Mouse (Mus musculus) forebrain, embryonic 16.5 days (tissue): ENCODE results near the gene Thop1. TPM values are rescaled to one million over a fixed set of nuclear protein-coding genes. Genes with fewer than 3 reads are reported as not detected.

Experiments
- ATAC-seq: fragments of 200-750 bp; cut with Nextera tagmentation; 2 replicates; pipeline ENCODE4 v1.8.0; 2017; ENCODE audit warnings: mild to moderate bottlenecking, moderate library complexity
- H3K27ac ChIP-seq: fragments of 300-500 bp; sonication (generic); 2 replicates; pipeline ENCODE4 v1.5.1; 2014; ENCODE audit warnings: low read length, control low read depth
- H3K27me3 ChIP-seq: fragments of 300-500 bp; sonication (generic); replicated peaks from 2 replicates; pipeline ENCODE4 v1.6.1; 2014; ENCODE audit warnings: low read length; ENCODE audit not compliant: control insufficient read depth, insufficient read depth
- H3K36me3 ChIP-seq: fragments of 300-500 bp; sonication (generic); 2 replicates; pipeline ENCODE4 v1.6.1; 2014; ENCODE audit not compliant: control insufficient read depth, insufficient read depth
- H3K4me1 ChIP-seq: fragments of 300-500 bp; sonication (generic); replicated peaks from 2 replicates; pipeline ENCODE4 v1.6.1; 2014; ENCODE audit warnings: low read length; ENCODE audit not compliant: control insufficient read depth, insufficient read depth
- H3K4me2 ChIP-seq: fragments of 300-500 bp; sonication (generic); 2 replicates; pipeline ENCODE4 v1.6.1; 2014; ENCODE audit warnings: mild to moderate bottlenecking, low read length, control low read depth
- H3K4me3 ChIP-seq: fragments of 300-500 bp; sonication (generic); replicated peaks from 2 replicates; pipeline ENCODE4 v1.5.1; 2014; ENCODE audit warnings: mild to moderate bottlenecking, low read length, control low read depth
- H3K9ac ChIP-seq: fragments of 300-500 bp; sonication (generic); replicated peaks from 2 replicates; pipeline ENCODE4 v1.6.1; 2014; ENCODE audit warnings: low read depth, low read length, control low read depth
- H3K9me3 ChIP-seq: fragments of 300-500 bp; sonication (generic); 2 replicates; pipeline ENCODE4 v1.6.1; 2016; ENCODE audit warnings: low read length; ENCODE audit not compliant: control insufficient read depth
- WGBS: fragments of 180-500 bp; shearing (Covaris S2); extraction: QIAGEN DNeasy Blood & Tissue Kit; methylation state at CpG from one replicate; pipeline ENCODE4 v1.1.7; 2014; 5-methylcytosine and 5-hydroxymethylcytosine counted together
- polyA plus RNA-seq: library from polyadenylated mRNA; unstranded; fragments of >200 nt; fragmentation: Nextera tagmentation; extraction: Ambion mirVana; gene quantifications from 2 replicates; pipeline ENCODE4 v1.2.1, GENCODE M21; 2015

The Thop1 gene
- polyA plus RNA-seq, 1 experiment from 2014 or later, result 69.4 TPM

DNA sequence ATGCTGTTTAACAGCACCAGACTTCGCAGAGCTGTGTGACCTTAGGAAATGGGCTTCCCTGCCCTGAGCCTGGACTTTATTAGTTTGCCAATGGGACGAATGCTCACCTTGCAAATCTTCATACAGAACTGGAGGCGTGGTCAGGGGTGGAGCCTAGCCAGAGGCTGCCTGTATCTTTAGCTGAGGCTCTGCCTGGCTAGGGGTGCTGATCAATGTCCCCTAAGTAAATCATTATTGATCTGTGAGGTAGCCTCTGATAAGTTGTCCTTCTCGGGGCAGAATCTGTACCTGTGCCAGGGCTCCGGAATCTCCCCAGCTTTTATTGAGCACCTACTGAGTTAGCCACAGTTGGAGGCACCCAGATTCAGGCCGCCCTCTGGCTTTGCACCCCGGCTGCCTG, 20.8 kb downstream of the Thop1 start:
- Histone ChIP-seq H3K9me3 (no peaks in the 10 kb centered on the region), H3K27ac (no peak overlapping the region), H3K27me3 (no peaks in the 10 kb centered on the region), H3K36me3 (no peaks in the 10 kb centered on the region), H3K4me1 (peaks cover 7% of the 10 kb centered on the region), H3K9ac (no peak overlapping the region), H3K4me3 (no peak overlapping the region), H3K4me2 (no peak overlapping the region)
- no peak for ATAC-seq
- WGBS, result 74% methylated on average over 7 of the region's 7 CpGs

DNA sequence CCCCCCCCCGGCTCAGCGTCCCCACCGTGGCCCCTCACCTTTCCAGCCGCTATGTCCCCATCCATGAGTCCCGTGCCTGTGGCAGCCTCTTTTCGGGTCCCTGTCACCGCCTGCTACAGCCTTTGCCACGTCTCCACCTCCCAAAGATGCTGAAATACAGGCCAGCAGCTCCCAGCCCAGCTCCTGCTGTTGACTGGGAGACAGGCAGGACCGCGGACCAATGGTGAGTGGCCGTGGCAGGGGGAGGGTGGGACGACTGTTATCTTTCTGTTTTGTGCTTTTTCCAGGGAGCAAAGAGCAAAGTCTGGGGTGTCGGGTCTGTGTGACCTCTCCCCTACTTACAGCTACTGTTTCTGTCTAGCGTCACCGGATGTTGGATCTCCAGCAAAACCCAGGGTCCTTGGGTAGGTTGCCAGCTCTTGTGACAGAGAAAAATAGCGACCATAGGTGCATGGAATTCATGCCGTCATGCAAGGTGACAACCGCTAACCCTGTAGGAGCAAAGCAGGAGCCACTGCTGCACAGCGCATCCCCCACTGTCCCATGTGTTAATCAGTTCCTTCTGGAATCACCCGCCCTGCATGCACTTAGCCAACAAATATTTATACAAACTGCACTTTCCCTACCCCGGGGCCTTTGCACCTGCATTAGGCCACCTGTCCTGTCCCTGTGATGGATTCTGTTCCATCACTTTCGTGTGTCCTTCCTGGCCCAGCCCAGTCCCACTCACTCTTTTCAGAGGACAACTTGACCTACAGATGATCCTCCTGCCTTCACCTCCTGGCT, 22.8 kb downstream of the Thop1 start:
- Histone ChIP-seq H3K4me2 (no peak overlapping the region), H3K27ac (no peak overlapping the region), H3K9me3 (no peaks in the 10 kb centered on the region), H3K4me1 (peaks cover 7% of the 10 kb centered on the region), H3K9ac (no peak overlapping the region), H3K4me3 (no peak overlapping the region), H3K27me3 (no peaks in the 10 kb centered on the region), H3K36me3 (no peaks in the 10 kb centered on the region)
- ATAC-seq, result no peak
- WGBS, result 61% methylated on average over 22 of the region's 22 CpGs

DNA sequence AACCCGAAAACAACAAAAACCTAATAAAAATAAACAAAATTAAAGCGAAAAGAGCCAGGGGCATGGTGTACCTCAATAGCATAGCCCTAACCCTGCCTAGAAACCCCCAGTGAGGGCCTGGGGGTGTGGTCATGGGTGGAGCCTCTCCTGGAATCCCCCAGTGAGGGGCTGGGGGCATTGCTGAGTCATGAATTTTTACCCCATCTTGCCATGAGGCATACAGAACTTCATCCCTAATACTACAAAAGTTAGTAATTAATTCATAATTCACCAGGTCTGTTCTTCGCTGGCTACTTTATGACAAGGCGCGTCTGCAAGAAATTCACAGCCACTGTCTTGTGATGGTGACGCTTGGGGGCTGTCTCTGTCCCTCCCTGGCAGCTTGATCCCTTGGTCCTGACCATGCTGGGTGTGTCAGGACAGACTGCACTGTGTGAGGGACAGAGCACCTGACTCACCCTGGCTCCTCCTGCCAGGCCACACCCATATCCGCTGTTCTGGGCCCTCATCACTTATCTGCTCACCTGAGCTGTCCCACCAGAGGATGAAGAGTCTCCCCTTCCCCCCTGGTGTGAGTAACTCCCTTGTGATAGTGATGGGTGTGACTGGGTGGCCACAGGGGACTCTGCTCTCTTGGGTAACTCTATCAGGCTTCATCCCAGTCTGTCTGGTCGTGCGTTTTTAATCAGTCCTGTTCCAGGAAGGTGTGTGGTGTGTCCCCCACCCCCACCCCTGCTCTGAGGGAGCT, 25.3 kb downstream of the Thop1 start:
- Histone ChIP-seq H3K9ac (no peak overlapping the region), H3K4me1 (no peaks in the 10 kb centered on the region), H3K4me3 (no peak overlapping the region), H3K36me3 (no peaks in the 10 kb centered on the region), H3K4me2 (no peak overlapping the region), H3K9me3 (no peaks in the 10 kb centered on the region), H3K27ac (no peak overlapping the region), H3K27me3 (no peaks in the 10 kb centered on the region)
- 59% methylated on average over 9 of the region's 9 CpGs for WGBS
- no peak for ATAC-seq

- peak within 1 kb of the TSS; percentile 88 for H3K9ac ChIP-seq
- peak; percentile 97 for ATAC-seq
- H3K36me3 ChIP-seq, result peaks cover 15% of the 10 kb centered on the region
- H3K4me3 ChIP-seq, result peak within 1 kb of the TSS; percentile 87
- peaks cover 21% of the 10 kb centered on the region for H3K4me1 ChIP-seq
- H3K9me3 ChIP-seq, result no peaks in the 10 kb centered on the region
- no peaks in the 10 kb centered on the region for H3K27me3 ChIP-seq
- H3K27ac ChIP-seq, result peak within 1 kb of the TSS; percentile 98
- under 1% methylated on average over 55 of the region's 56 CpGs for whole genome bisulfite sequencing
- H3K4me2 ChIP-seq, result peak within 1 kb of the TSS; percentile 80
Measured at GRCm38 (mm10) chr10:81105565-81106112, 35.8 kb downstream of the Thop1 start, which contains the start of gene Map2k2. Map2k2 (plus strand) TSS chr10:81105915.

DNA sequence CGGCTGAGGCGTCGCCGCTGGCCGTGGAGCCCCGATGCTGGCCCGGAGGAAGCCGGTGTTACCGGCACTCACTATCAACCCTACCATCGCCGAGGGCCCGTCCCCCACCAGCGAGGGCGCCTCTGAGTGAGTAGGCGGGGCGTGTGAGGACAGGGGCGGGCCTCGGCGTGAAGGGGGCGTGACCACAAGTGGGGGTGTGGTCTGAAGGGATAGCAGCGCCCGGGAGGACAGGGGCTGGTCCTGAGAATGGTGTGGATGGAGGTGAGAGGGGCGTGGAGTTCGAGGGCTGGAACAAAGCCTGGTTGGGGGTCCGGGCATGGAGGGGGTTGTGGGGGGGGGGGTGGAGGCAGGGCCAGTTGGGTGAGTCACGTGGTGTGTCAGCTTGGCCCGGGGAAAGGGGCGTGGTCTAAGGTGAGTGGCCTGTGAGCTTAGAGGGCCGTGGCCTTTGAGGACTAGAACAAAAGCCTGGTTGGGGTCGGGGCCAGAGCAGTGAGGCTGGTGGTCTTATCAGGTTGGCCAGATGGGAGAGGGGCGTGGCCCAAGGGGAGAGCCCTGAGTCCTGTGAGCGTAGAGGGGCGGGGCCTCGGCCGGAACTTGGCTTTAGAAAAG, 36.4 kb downstream of the Thop1 start:
- Histone ChIP-seq H3K9ac (peak overlapping the region; percentile 88), H3K27me3 (no peaks in the 10 kb centered on the region)

GRCm38 (mm10) chr10:81112946-81113345, 43.1 kb downstream of the Thop1 start:
- H3K9me3 ChIP-seq, result no peaks in the 10 kb centered on the region
- H3K4me1 ChIP-seq, result no peaks in the 10 kb centered on the region
- no peak overlapping the region for H3K27ac ChIP-seq
- no peak overlapping the region for H3K4me3 ChIP-seq
- 95% methylated on average over 6 of the region's 6 CpGs for WGBS
- H3K27me3 ChIP-seq, result no peaks in the 10 kb centered on the region
- no peak overlapping the region for H3K4me2 ChIP-seq
- peaks cover 37% of the 10 kb centered on the region for H3K36me3 ChIP-seq
- H3K9ac ChIP-seq, result no peak overlapping the region
- ATAC-seq, result no peak

More for the DNA sequence above, 36.4 kb downstream of the Thop1 start:
- Histone ChIP-seq H3K9me3 (no peaks in the 10 kb centered on the region), H3K27ac (peak overlapping the region; percentile 98), H3K4me3 (peak overlapping the region; percentile 87), H3K4me1 (peaks cover 21% of the 10 kb centered on the region), H3K4me2 (peak overlapping the region; percentile 80), H3K36me3 (peaks cover 18% of the 10 kb centered on the region)
- under 1% methylated on average over 35 of the region's 35 CpGs for WGBS
- ATAC-seq, result peak; percentile 86

- no peak overlapping the region for H3K9ac ChIP-seq
- peaks cover 49% of the 10 kb centered on the region for H3K36me3 ChIP-seq
- H3K4me3 ChIP-seq, result no peak overlapping the region
- H3K9me3 ChIP-seq, result no peaks in the 10 kb centered on the region
- WGBS, result 97% methylated on average over 10 of the region's 10 CpGs
- no peak for ATAC-seq
- no peak overlapping the region for H3K4me2 ChIP-seq
- no peaks in the 10 kb centered on the region for H3K27me3 ChIP-seq
- no peaks in the 10 kb centered on the region for H3K4me1 ChIP-seq
- no peak overlapping the region for H3K27ac ChIP-seq
Measured at GRCm38 (mm10) chr10:81119625-81120024, 49.8 kb downstream of the Thop1 start.

DNA sequence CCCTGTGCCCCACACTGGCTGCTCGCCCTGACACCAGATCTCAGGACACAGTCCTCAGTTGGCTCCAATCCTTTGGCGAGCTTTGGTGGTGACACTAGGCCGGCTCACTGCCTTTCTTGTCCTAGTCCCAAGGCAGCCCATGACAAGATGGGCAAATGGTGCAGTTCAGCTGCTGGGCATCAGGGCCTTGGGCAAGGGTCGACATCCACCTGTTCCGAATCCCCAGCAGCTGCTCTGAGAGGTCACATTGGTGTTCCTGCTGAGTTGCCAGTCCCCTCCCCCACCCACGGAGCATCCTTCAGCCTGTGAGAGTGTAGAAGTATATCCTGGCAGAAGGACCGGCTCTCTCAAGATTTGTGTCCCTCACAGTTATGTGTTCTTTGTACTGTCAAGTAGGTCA, 50.8 kb downstream of the Thop1 start:
- Histone ChIP-seq H3K27ac (no peak overlapping the region), H3K4me1 (no peaks in the 10 kb centered on the region), H3K4me2 (no peak overlapping the region), H3K27me3 (no peaks in the 10 kb centered on the region), H3K4me3 (no peak overlapping the region), H3K36me3 (peaks cover 42% of the 10 kb centered on the region), H3K9ac (no peak overlapping the region), H3K9me3 (no peaks in the 10 kb centered on the region)
- WGBS, result 88% methylated on average over 7 of the region's 7 CpGs
- no peak for ATAC-seq

DNA sequence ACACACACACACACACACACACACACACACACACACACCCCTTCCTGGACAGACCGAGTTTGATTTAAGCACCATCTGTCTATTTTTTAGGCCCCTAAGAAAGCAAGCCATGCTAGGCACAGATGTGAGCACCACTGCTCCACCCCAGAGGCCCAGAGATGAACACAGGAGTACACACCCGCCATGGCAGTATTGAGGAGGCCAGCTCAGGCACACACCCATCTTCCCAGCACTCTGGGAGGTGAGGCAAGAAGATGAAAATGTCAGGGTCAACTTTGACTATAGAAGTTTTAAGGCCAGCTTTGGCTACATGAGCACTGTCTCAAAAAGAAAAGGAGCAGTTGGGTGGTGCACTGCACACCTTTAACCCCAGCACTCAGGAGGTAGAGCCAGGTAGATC, 53.1 kb downstream of the Thop1 start:
- WGBS, result 84% methylated on average over 2 of the region's 2 CpGs
- Histone ChIP-seq H3K4me3 (no peak overlapping the region), H3K9ac (no peak overlapping the region), H3K9me3 (no peaks in the 10 kb centered on the region), H3K4me1 (no peaks in the 10 kb centered on the region), H3K27ac (no peak overlapping the region), H3K36me3 (peaks cover 42% of the 10 kb centered on the region), H3K27me3 (0 out of 2 replicates have a peak, but pooled peaks cover under 1% of the 10 kb centered on the region), H3K4me2 (no peak overlapping the region)
- no peak for ATAC-seq
